ENCODE assay signal across 8 mouse cellular contexts in the genomic region with DNA sequence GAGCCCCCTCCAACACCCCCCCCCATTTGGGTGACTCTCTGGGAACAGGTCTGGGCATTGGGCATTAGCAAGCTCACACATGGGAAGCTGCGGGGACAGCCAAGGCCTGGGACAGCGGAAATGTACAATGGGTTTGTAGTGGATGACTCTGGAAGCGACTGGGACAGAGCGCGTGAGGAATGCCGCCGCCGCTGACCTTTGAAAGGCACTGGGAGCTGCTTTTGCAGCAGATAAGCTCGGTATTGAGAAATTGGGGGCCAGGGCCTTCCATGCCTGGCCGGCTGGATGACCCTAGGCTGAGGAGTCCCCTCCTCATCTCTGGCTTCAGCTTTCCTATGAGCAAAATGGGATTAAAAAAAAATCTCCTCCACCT. TPM values are rescaled to one million over a fixed set of nuclear protein-coding genes. Genes with fewer than 3 reads are reported as not detected.
DNase-seq lines count a peak whose midpoint lies in the region; ATAC-seq and TF ChIP-seq lines count a peak whose summit lies in the region.

No protein-coding gene starts in this region.

- no peaks in the 10 kb centered on the region for H3K27me3 ChIP-seq in forebrain, embryonic 11.5 days (ENCODE audit: control insufficient read depth, insufficient read depth, low read length)
- H3K27me3 ChIP-seq in forebrain, embryonic 15.5 days: no peaks in the 10 kb centered on the region
- no peaks in the 10 kb centered on the region for H3K27me3 ChIP-seq in limb, embryonic 15.5 days
- no peaks in the 10 kb centered on the region for H3K27me3 ChIP-seq in thymus, adult 2 months (ENCODE audit: control insufficient read depth, insufficient read depth, low read length)

- no peak; the same call in 1 of the 2 replicates for ATAC-seq in forebrain, embryonic 11.5 days (replicated peaks; ENCODE audit: low FRiP score)
- ATAC-seq in forebrain, embryonic 15.5 days (replicated peaks): no peak
- no peak for ATAC-seq in limb, embryonic 15.5 days (ENCODE audit: insufficient number of reproducible peaks, low FRiP score, low TSS enrichment, low read depth)
- no peak for ATAC-seq in megakaryocyte progenitor cell, adult 5-6 weeks (replicated peaks; ENCODE audit: poor library complexity)

- WGBS in forebrain, embryonic 11.5 days: 29% methylated on average over 10 of the region's 10 CpGs
- 37% methylated on average over 10 of the region's 10 CpGs for WGBS in forebrain, embryonic 15.5 days
- 64% methylated on average over 10 of the region's 10 CpGs for WGBS in limb, embryonic 15.5 days
- 93% methylated on average over 10 of the region's 10 CpGs for WGBS in thymus, adult 2 months

- no peaks in the 10 kb centered on the region for H3K9me3 ChIP-seq in forebrain, embryonic 11.5 days (ENCODE audit: control insufficient read depth, low read length)
- H3K9me3 ChIP-seq in forebrain, embryonic 15.5 days: no peaks in the 10 kb centered on the region
- H3K9me3 ChIP-seq in limb, embryonic 15.5 days: no peaks in the 10 kb centered on the region

- peak overlapping the region; percentile 21; the same call in 1 of the 2 replicates for H3K9ac ChIP-seq in forebrain, embryonic 11.5 days (ENCODE audit: low read length)
- no peak overlapping the region for H3K9ac ChIP-seq in forebrain, embryonic 15.5 days (replicated peaks)
- no peak overlapping the region for H3K9ac ChIP-seq in limb, embryonic 15.5 days

- H3K4me2 ChIP-seq in forebrain, embryonic 11.5 days (ENCODE audit: low read depth, low read length, severe bottlenecking): no peak overlapping the region; the same call in 1 of the 2 replicates
- H3K4me2 ChIP-seq in forebrain, embryonic 15.5 days (replicated peaks): no peak overlapping the region
- no peak overlapping the region for H3K4me2 ChIP-seq in limb, embryonic 15.5 days

- peak overlapping the region; percentile 31; the same call in 1 of the 2 replicates for H3K27ac ChIP-seq in forebrain, embryonic 11.5 days (ENCODE audit: low read depth, low read length)
- H3K27ac ChIP-seq in forebrain, embryonic 15.5 days (replicated peaks): no peak overlapping the region
- peak overlapping the region; percentile 82 for H3K27ac ChIP-seq in embryonic fibroblast, embryonic 13.5 days (ENCODE audit: insufficient read depth, low read length)
- peak overlapping the region; percentile 75 for H3K27ac ChIP-seq in limb, embryonic 15.5 days
- H3K27ac ChIP-seq in thymus, adult 2 months (ENCODE audit: control insufficient read depth, insufficient read depth, low read length): no peak overlapping the region

- no peak for TF ChIP-seq POLR2A in embryonic fibroblast, embryonic 13.5 days (IDR thresholded peaks at IDR 0.05; ENCODE audit: low read depth, low read length)
- TF ChIP-seq POLR2A in thymus, adult 2 months (IDR thresholded peaks at IDR 0.05; ENCODE audit: control insufficient read depth, extremely low read depth, insufficient read depth, low read length, poor library complexity): no peak

- no peak overlapping the region for H3K4me3 ChIP-seq in forebrain, embryonic 11.5 days (ENCODE audit: low read depth, low read length)
- no peak overlapping the region for H3K4me3 ChIP-seq in forebrain, embryonic 15.5 days
- H3K4me3 ChIP-seq in embryonic fibroblast, embryonic 13.5 days (ENCODE audit: insufficient read depth, low read length): no peak overlapping the region
- no peak overlapping the region for H3K4me3 ChIP-seq in limb, embryonic 15.5 days
- no peak overlapping the region for H3K4me3 ChIP-seq in thymus, adult 2 months (ENCODE audit: control insufficient read depth, insufficient read depth, low read length)

- TF ChIP-seq CTCF in embryonic fibroblast, embryonic 13.5 days (IDR thresholded peaks at IDR 0.05; ENCODE audit: borderline replicate concordance, insufficient read depth, low read length): no peak
- no peak for TF ChIP-seq CTCF in thymus, adult 2 months (IDR thresholded peaks at IDR 0.05; ENCODE audit: borderline replicate concordance, control insufficient read depth, extremely low read depth, insufficient read depth, low read length, poor library complexity)

- no peak for DNase-seq in forebrain, embryonic 11.5 days (ENCODE audit: low spot score)
- peak; percentile 50 for DNase-seq in 3T3-L1 (ENCODE audit: low read depth, low spot score)
- no peak for DNase-seq in cerebellum, adult 11 months
- DNase-seq in thymus, adult 2 months: no peak

- no peaks in the 10 kb centered on the region for H3K36me3 ChIP-seq in forebrain, embryonic 11.5 days (ENCODE audit: control insufficient read depth, insufficient read depth, low read length)
- H3K36me3 ChIP-seq in forebrain, embryonic 15.5 days: no peaks in the 10 kb centered on the region
- H3K36me3 ChIP-seq in limb, embryonic 15.5 days: peaks cover 7% of the 10 kb centered on the region; the same call in 1 of the 2 replicates
- H3K36me3 ChIP-seq in thymus, adult 2 months (ENCODE audit: control insufficient read depth, insufficient read depth, low read length): no peaks in the 10 kb centered on the region

- peaks cover 22% of the 10 kb centered on the region for H3K4me1 ChIP-seq in forebrain, embryonic 11.5 days (replicated peaks; ENCODE audit: control insufficient read depth, insufficient read depth, low read length)
- peaks cover 10% of the 10 kb centered on the region for H3K4me1 ChIP-seq in forebrain, embryonic 15.5 days
- H3K4me1 ChIP-seq in embryonic fibroblast, embryonic 13.5 days (ENCODE audit: control insufficient read depth, insufficient read depth, low read length): peaks cover 34% of the 10 kb centered on the region
- peaks cover 56% of the 10 kb centered on the region for H3K4me1 ChIP-seq in limb, embryonic 15.5 days
- H3K4me1 ChIP-seq in thymus, adult 2 months (replicated peaks; ENCODE audit: control insufficient read depth, insufficient read depth, low read length): peaks cover 5% of the 10 kb centered on the region

RNA-seq across cellular contexts. Expression of a gene that starts 8.7 kb away (rescaled TPM):
- 1.3 and 2.3 TPM in 2 replicates for polyA plus RNA-seq in forebrain, embryonic 11.5 days (2014; fragmentation: Nextera tagmentation; extraction: Ambion mirVana)
- 1.0 and 1.1 TPM in 2 replicates for polyA plus RNA-seq in forebrain, embryonic 15.5 days (2015; fragmentation: Nextera tagmentation; extraction: Ambion mirVana)
- polyA plus RNA-seq in embryonic fibroblast, embryonic 13.5 days (2011; ENCODE audit: insufficient read length, low read depth, missing spikeins): 16.7 and 28.6 TPM in 2 replicates
- 6.2 and 6.5 TPM in 2 replicates for polyA plus RNA-seq in limb, embryonic 15.5 days (2015; fragmentation: Nextera tagmentation; extraction: Ambion mirVana)
- total RNA-seq in megakaryocyte progenitor cell, adult 5-6 weeks (2015): 0.46 and 0.49 TPM in 2 replicates
- 0.14 and 0.50 TPM in 2 replicates for total RNA-seq in megakaryocyte progenitor cell, adult 5-6 weeks (2017)
- 3.6 and 3.9 TPM in 2 replicates for polyA plus RNA-seq in thymus, adult 2 months (2012; rRNA removed)

RNA-seq across cellular contexts. Expression of a gene that starts 58.3 kb away (rescaled TPM):
- 0.35 and 1.2 TPM in 2 replicates for polyA plus RNA-seq in forebrain, embryonic 11.5 days (2014; fragmentation: Nextera tagmentation; extraction: Ambion mirVana)
- 12.1 and 13.8 TPM in 2 replicates for polyA plus RNA-seq in forebrain, embryonic 15.5 days (2015; fragmentation: Nextera tagmentation; extraction: Ambion mirVana)
- not detected in 2 replicates for polyA plus RNA-seq in embryonic fibroblast, embryonic 13.5 days (2011; ENCODE audit: insufficient read length, low read depth, missing spikeins)
- polyA plus RNA-seq in limb, embryonic 15.5 days (2015; fragmentation: Nextera tagmentation; extraction: Ambion mirVana): 1.6 and 1.9 TPM in 2 replicates
- not detected in 2 replicates for total RNA-seq in megakaryocyte progenitor cell, adult 5-6 weeks (2015)
- not detected in 2 replicates for total RNA-seq in megakaryocyte progenitor cell, adult 5-6 weeks (2017)
- 0.17 and 0.40 TPM in 2 replicates for polyA plus RNA-seq in thymus, adult 2 months (2012; rRNA removed)

Comparison
In these comparisons a context has a peak if more than half of its experiments do, and no peak if none do; other contexts are left out.
1. H3K27ac ChIP-seq: peak in forebrain, embryonic 11.5 days (single experiment), embryonic fibroblast, embryonic 13.5 days (single experiment) and limb, embryonic 15.5 days (single experiment); none in forebrain, embryonic 15.5 days (single experiment) and thymus, adult 2 months (single experiment).